Mouse (Mus musculus) liver, postnatal 0 days (tissue): ENCODE results near the gene Nol11.

Source experiments
- CTCF ChIP-seq: sonication (generic); IDR thresholded peaks from 2 replicates; pipeline ENCODE4 v1.5.1; 2016; ENCODE audit warnings: antibody characterized with exemption, low read depth
- EP300 ChIP-seq: IDR thresholded peaks from 2 replicates; pipeline ENCODE4 v1.6.1; 2016; ENCODE audit warnings: antibody characterized with exemption, low read depth, mild to moderate bottlenecking

GRCm38 (mm10) chr11:107188565-107189552 lies at the start of gene Nol11:
- TF ChIP-seq CTCF, result peak; percentile 99
- TF ChIP-seq EP300, result peak; percentile 7; the same call in 1 of the 2 replicates
